Mouse (Mus musculus) embryonic facial prominence, embryonic 10.5 days (tissue): ENCODE results near the gene 1810009J06Rik. TPM values are rescaled to one million over a fixed set of nuclear protein-coding genes. Genes with fewer than 3 reads are reported as not detected.
"Not testable (repeated sequence)": the region's sequence is repeated elsewhere in the genome, so short reads cannot be mapped to it uniquely, and the experiment has no call there.

Experiments used
- DNase-seq: peaks from one replicate; pipeline ENCODE4 v3.0.0-alpha.2; 2017; ENCODE audit warnings: low spot score
- H3K27ac ChIP-seq: fragments of 300-500 bp; sonication (generic); replicated peaks from 2 replicates; pipeline ENCODE4 v1.5.1; 2016; ENCODE audit warnings: mild to moderate bottlenecking
- H3K27me3 ChIP-seq: fragments of 300-500 bp; sonication (generic); replicated peaks from 2 replicates; pipeline ENCODE4 v1.6.1; 2016; ENCODE audit warnings: low read depth, mild to moderate bottlenecking; ENCODE audit not compliant: poor library complexity, severe bottlenecking
- H3K36me3 ChIP-seq: fragments of 300-500 bp; sonication (generic); replicated peaks from 2 replicates; pipeline ENCODE4 v1.6.1; 2016; ENCODE audit warnings: mild to moderate bottlenecking, moderate library complexity
- H3K4me1 ChIP-seq: fragments of 300-500 bp; sonication (generic); 2 replicates; pipeline ENCODE4 v1.6.1; 2016
- H3K4me3 ChIP-seq: fragments of 300-500 bp; sonication (generic); 2 replicates; pipeline ENCODE4 v1.5.1; 2016; ENCODE audit warnings: mild to moderate bottlenecking, moderate library complexity
- H3K9me3 ChIP-seq: fragments of 300-500 bp; sonication (generic); 2 replicates; pipeline ENCODE4 v1.6.1; 2016; ENCODE audit warnings: mild to moderate bottlenecking
- WGBS: fragments of 180-500 bp; shearing (Covaris S2); methylation state at CpG from one replicate; pipeline ENCODE4 v1.1.7; 2016; 5-methylcytosine and 5-hydroxymethylcytosine counted together
- polyA plus RNA-seq: library from polyadenylated mRNA; unstranded; fragments of >200 nt; fragmentation: Nextera tagmentation; extraction: Ambion mirVana; gene quantifications from 2 replicates; pipeline ENCODE4 v1.2.1, GENCODE M21; 2016

1810009J06Rik gene
- not detected in 2 replicates for polyA plus RNA-seq

DNA sequence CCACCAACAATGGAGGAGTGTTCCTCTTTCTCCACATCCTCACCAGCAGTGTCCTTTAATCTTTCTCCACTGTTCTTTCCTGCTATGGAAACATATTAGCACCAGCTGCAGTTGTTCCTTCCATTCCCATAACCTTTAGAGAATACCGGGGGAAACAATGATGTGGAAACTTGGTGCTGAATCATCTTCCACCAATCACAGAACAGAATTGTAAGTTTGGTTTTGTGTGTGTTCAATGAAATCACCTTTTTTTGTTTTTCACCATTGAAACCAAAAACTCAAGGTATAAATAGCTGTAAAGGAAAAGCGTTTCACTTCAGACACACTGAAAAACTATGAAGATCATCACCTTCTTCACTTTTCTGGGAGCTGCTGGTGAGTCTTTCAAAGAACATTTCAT, at the start of gene 1810009J06Rik:
Gene 1810009J06Rik, plus strand, starts transcription at position 301 of the 400 bp plus-strand sequence.
- 90% methylated on average over 2 of the region's 2 CpGs for WGBS
- not testable (repeated sequence) for H3K27me3 ChIP-seq, DNase-seq, H3K9me3 ChIP-seq, H3K4me3 ChIP-seq, H3K4me1 ChIP-seq, H3K36me3 ChIP-seq, H3K27ac ChIP-seq

DNA sequence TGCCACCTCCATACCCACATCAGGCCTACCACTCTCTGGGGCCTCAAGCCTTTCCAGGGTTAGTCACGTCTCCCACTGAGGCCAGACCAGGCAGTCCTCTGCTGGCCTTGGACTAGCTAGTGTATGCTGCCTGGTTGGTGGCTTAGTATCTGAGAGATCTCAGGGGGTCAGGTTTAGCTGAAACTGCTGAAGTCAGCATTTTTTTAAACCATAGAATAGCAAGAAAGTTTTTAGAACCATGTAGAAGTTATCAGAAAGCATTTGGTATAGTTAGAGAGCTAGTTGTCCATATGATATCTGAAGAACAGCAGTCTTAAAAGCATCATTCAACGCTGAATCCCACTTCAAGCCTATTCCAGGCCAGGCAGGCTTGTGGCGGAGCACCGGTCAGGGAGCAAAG, 44.6 kb upstream of the 1810009J06Rik start:
- 85% methylated on average over 4 of the region's 4 CpGs for WGBS
- Histone ChIP-seq H3K9me3 (no peaks in the 10 kb centered on the region), H3K36me3 (no peaks in the 10 kb centered on the region), H3K27me3 (no peaks in the 10 kb centered on the region), H3K4me3 (no peak overlapping the region), H3K27ac (no peak overlapping the region), H3K4me1 (no peaks in the 10 kb centered on the region)
- no peak for DNase-seq

DNA sequence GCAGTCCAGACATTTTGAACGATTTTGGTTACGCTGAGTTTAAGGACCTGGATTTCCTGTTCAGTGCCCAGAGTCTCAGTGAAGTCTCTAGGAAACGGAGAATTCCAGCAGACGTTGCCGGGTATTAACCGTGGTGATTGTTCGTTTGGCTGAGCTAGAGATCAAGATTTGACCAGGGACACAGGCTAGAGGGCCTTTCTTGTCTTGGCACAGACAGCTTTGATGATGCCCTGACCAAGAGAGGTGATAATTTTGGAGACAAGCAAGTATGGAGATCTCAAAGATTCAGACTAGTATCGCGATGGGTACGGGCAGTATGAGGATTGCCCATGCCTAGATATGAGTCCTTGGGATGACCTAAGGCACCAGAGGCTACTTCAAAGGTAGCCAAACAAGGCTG, 24.1 kb upstream of the 1810009J06Rik start, which contains the start of gene 1700074P13Rik:
Gene 1700074P13Rik, minus strand, starts transcription at position 101 of the 400 bp plus-strand sequence.
- no peak for DNase-seq
- H3K4me1 ChIP-seq: no peaks in the 10 kb centered on the region
- H3K4me3 ChIP-seq: no peak within 1 kb of the TSS
- H3K36me3 ChIP-seq: no peaks in the 10 kb centered on the region
- H3K27ac ChIP-seq: no peak within 1 kb of the TSS
- no peaks in the 10 kb centered on the region for H3K27me3 ChIP-seq
- 91% methylated on average over 10 of the region's 10 CpGs for WGBS
- no peaks in the 10 kb centered on the region for H3K9me3 ChIP-seq

DNA sequence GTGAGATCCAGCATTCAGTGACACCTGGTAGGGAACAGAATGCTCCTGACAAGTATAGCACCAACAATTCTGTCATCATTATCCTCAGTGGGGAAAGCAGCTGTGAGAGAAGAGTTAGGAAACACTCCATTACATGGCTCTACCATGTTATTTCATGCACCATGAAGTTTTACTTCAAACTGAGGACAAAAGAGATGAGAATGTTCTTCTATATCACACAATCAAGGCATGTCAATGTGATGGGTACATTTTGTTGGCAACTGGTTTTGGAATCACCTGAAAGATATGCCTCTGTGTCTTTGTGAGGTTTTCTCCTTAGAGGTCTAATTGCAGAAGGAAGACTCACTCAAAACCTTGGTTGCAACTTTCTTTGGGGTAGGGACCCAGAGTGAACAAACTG, 12.8 kb upstream of the 1810009J06Rik start, which contains the start of gene Gm4744:
Gene Gm4744, minus strand, starts transcription at position 101 of the 400 bp plus-strand sequence.
- H3K4me3 ChIP-seq: no peak within 1 kb of the TSS
- DNase-seq: no peak
- H3K27me3 ChIP-seq: no peaks in the 10 kb centered on the region
- no peaks in the 10 kb centered on the region for H3K36me3 ChIP-seq
- no peak within 1 kb of the TSS for H3K27ac ChIP-seq
- no peaks in the 10 kb centered on the region for H3K4me1 ChIP-seq
- H3K9me3 ChIP-seq: no peaks in the 10 kb centered on the region

DNA sequence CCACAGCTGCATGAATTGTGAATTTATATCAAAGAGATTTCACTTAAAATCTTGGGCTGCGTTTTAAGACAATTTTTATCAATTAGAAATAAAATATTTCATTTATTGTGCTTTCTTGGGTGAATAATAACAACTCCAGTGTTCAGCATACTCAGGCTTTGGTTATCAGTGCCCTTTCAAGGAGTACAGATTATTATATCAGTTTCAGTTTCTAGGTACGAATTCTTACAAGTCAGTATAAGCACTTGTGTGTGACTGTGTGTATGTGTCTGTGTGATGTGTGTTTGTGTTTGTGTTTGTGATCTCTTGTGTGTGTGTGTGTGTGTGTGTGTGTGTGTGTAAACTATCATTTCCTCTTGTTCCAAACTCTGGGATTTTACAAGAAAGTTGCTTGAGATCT, 10.8 kb upstream of the 1810009J06Rik start:
- H3K27me3 ChIP-seq: no peaks in the 10 kb centered on the region
- no peak overlapping the region for H3K4me3 ChIP-seq
- H3K9me3 ChIP-seq: no peaks in the 10 kb centered on the region
- H3K4me1 ChIP-seq: no peaks in the 10 kb centered on the region
- WGBS: 77% methylated on average over 2 of the region's 2 CpGs
- H3K27ac ChIP-seq: no peak overlapping the region
- no peak for DNase-seq
- H3K36me3 ChIP-seq: no peaks in the 10 kb centered on the region

DNA sequence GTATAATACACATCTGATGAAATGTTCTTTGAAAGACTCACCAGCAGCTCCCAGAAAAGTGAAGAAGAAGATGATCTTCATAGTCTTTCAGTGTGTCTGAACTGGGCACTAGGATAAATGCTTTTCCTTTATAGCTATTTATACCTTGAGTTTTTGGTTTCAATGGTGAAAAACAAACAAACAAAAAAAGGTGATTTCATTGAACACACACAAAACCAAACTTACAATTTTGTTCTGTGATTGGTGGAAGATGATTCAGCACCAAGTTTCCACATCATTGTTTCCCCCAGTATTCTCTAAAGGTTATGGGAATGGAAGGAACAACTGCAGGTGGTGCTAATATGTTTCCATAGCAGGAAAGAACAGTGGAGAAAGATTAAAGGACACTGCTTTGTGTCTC, 34.8 kb downstream of the 1810009J06Rik start, which contains the start of gene Gm2663:
Gene Gm2663, minus strand, starts transcription at position 101 of the 400 bp plus-strand sequence.
- H3K27me3 ChIP-seq, H3K27ac ChIP-seq, DNase-seq, H3K4me3 ChIP-seq, H3K36me3 ChIP-seq, H3K9me3 ChIP-seq, H3K4me1 ChIP-seq: not testable (repeated sequence)

DNA sequence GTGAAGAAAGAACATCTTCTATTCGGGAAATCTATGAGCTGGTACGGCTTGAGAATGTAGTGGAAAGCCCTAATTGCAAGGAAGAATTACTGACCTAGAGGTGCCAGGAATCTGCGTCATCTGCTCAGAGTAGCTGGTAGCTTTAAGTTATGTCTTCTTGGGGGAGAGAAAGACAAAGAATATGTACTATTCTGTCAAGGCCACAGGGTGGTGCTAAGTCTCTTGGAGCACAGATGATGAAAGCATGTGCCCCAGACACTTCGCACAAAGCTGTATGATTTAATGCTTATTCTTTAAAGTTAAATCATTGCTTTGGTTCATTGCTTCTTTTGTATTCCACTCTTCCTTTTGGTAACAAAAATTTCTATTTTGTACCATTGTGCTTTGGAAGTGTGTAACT, 50.5 kb downstream of the 1810009J06Rik start:
- DNase-seq: no peak
- Histone ChIP-seq H3K9me3 (no peaks in the 10 kb centered on the region), H3K4me1 (no peaks in the 10 kb centered on the region), H3K27ac (no peak overlapping the region), H3K36me3 (no peaks in the 10 kb centered on the region), H3K4me3 (no peak overlapping the region), H3K27me3 (no peaks in the 10 kb centered on the region)
- 79% methylated on average over 4 of the region's 4 CpGs for WGBS

Other genes starting within 250 kb of the 1810009J06Rik start
- gene Moxd2, start 77.3 kb upstream of the 1810009J06Rik start, polyA plus RNA-seq: not detected in 2 replicates
- gene Prss58, start 64.4 kb upstream of the 1810009J06Rik start, polyA plus RNA-seq: not detected in 2 replicates
- not detected in 2 replicates for gene 1700074P13Rik, start 24.2 kb upstream of the 1810009J06Rik start, polyA plus RNA-seq
- not detected in 2 replicates for gene Gm4744, start 12.9 kb upstream of the 1810009J06Rik start, polyA plus RNA-seq
- gene Gm2663, start 34.7 kb downstream of the 1810009J06Rik start, polyA plus RNA-seq: not detected in 2 replicates
- gene 2210010C04Rik, start 70.8 kb downstream of the 1810009J06Rik start, polyA plus RNA-seq: not detected in 2 replicates